ENCODE assay signal across 13 mouse cellular contexts in genomic region chr4:103324688-103325451, GRCm38 (mm10). TPM values are rescaled to one million over a fixed set of nuclear protein-coding genes. Genes with fewer than 3 reads are reported as not detected.
DNase-seq lines count a peak whose midpoint lies in the region; ATAC-seq lines count a peak whose summit lies in the region.
"Had no signal": no experiment of that assay in that cellular context is flagged by ENCODE, and none has a peak within 500 bp of the region (broad histone marks: within the 10 kb centered on the region; RNA-seq: fewer than 3 reads in every experiment).

No protein-coding gene starts in this region.

- DNase-seq in kidney, postnatal 36 days, result no peak
- peak; percentile 44 for DNase-seq in embryonic facial prominence, embryonic 14.5 days (ENCODE audit: low spot score)
- peak; percentile 49 for DNase-seq in neural tube, embryonic 11.5 days (ENCODE audit: low spot score)
- no peak for DNase-seq in spleen, postnatal 14 days (ENCODE audit: low spot score in 2 of 2)
- DNase-seq in heart, postnatal 14 days, result no peak
- no peak for DNase-seq in cerebellum, postnatal 4 days (ENCODE audit: low spot score in 2 of 2)
- DNase-seq: heart, postnatal 10 days; right cerebral cortex, postnatal 25 days; thymus, adult 18-20 months had no signal

- H3K9me3 ChIP-seq in kidney, embryonic 15.5 days (replicated peaks), result no peaks in the 10 kb centered on the region
- H3K9me3 ChIP-seq in embryonic facial prominence, embryonic 14.5 days (ENCODE audit: control insufficient read depth, low read length), result no peaks in the 10 kb centered on the region
- no peaks in the 10 kb centered on the region for H3K9me3 ChIP-seq in lung, embryonic 15.5 days
- no peaks in the 10 kb centered on the region for H3K9me3 ChIP-seq in neural tube, embryonic 11.5 days (ENCODE audit: control insufficient read depth, low read length)
- H3K9me3 ChIP-seq: limb, embryonic 15.5 days had no signal

- peaks cover 6% of the 10 kb centered on the region; the same call in 1 of the 2 replicates for H3K4me1 ChIP-seq in kidney, embryonic 15.5 days
- H3K4me1 ChIP-seq in embryonic facial prominence, embryonic 14.5 days (ENCODE audit: control insufficient read depth, insufficient read depth, low read length), result no peaks in the 10 kb centered on the region
- H3K4me1 ChIP-seq in lung, embryonic 15.5 days, result no peaks in the 10 kb centered on the region
- no peaks in the 10 kb centered on the region for H3K4me1 ChIP-seq in neural tube, embryonic 11.5 days (ENCODE audit: control insufficient read depth, insufficient read depth, low read length)
- H3K4me1 ChIP-seq: limb, embryonic 15.5 days had no signal

- H3K4me3 ChIP-seq in kidney, embryonic 15.5 days (replicated peaks), result no peak overlapping the region
- H3K4me3 ChIP-seq in embryonic facial prominence, embryonic 14.5 days (ENCODE audit: low read depth, low read length), result no peak overlapping the region
- H3K4me3 ChIP-seq in lung, embryonic 15.5 days, result no peak overlapping the region
- no peak overlapping the region for H3K4me3 ChIP-seq in neural tube, embryonic 11.5 days (ENCODE audit: low read depth, low read length)
- H3K4me3 ChIP-seq: limb, embryonic 15.5 days had no signal

- no peaks in the 10 kb centered on the region for H3K27me3 ChIP-seq in kidney, embryonic 15.5 days
- H3K27me3 ChIP-seq in embryonic facial prominence, embryonic 14.5 days (replicated peaks; ENCODE audit: control insufficient read depth, insufficient read depth, low read length), result no peaks in the 10 kb centered on the region
- H3K27me3 ChIP-seq in lung, embryonic 15.5 days, result no peaks in the 10 kb centered on the region
- no peaks in the 10 kb centered on the region for H3K27me3 ChIP-seq in neural tube, embryonic 11.5 days (ENCODE audit: control insufficient read depth, insufficient read depth, low read length)
- H3K27me3 ChIP-seq: limb, embryonic 15.5 days had no signal

- no peak overlapping the region for H3K27ac ChIP-seq in kidney, embryonic 15.5 days
- H3K27ac ChIP-seq in embryonic facial prominence, embryonic 14.5 days (replicated peaks; ENCODE audit: low read depth, low read length), result no peak overlapping the region
- peak overlapping the region; percentile 61; the same call in 1 of the 2 replicates for H3K27ac ChIP-seq in lung, embryonic 15.5 days
- no peak overlapping the region for H3K27ac ChIP-seq in neural tube, embryonic 11.5 days (ENCODE audit: low read depth, low read length)
- H3K27ac ChIP-seq: limb, embryonic 15.5 days had no signal

- WGBS in kidney, embryonic 15.5 days, result 37% methylated on average over 17 of the region's 17 CpGs
- 54% methylated on average over 17 of the region's 17 CpGs for WGBS in embryonic facial prominence, embryonic 14.5 days
- 29% methylated on average over 17 of the region's 17 CpGs for WGBS in lung, embryonic 15.5 days
- WGBS in neural tube, embryonic 11.5 days, result 32% methylated on average over 17 of the region's 17 CpGs

- H3K9ac ChIP-seq in kidney, embryonic 15.5 days, result no peak overlapping the region
- H3K9ac ChIP-seq in embryonic facial prominence, embryonic 14.5 days (ENCODE audit: low read depth, low read length), result no peak overlapping the region
- H3K9ac ChIP-seq in lung, embryonic 15.5 days, result no peak overlapping the region
- no peak overlapping the region for H3K9ac ChIP-seq in neural tube, embryonic 11.5 days (ENCODE audit: low read length)
- H3K9ac ChIP-seq: limb, embryonic 15.5 days had no signal

- intact Hi-C loops in heart, postnatal 14 days (cut with DNase I), result no loop called here

- peak; percentile 62; the same call in 1 of the 2 replicates for ATAC-seq in kidney, embryonic 15.5 days (replicated peaks; ENCODE audit: low FRiP score)
- ATAC-seq in embryonic facial prominence, embryonic 14.5 days (ENCODE audit: low read depth), result peak; percentile 62; the same call in 1 of the 2 replicates
- peak; percentile 90; the same call in 1 of the 2 replicates for ATAC-seq in lung, embryonic 15.5 days (ENCODE audit: borderline replicate concordance, extremely low read depth, low FRiP score, low TSS enrichment)
- ATAC-seq in neural tube, embryonic 11.5 days (ENCODE audit: insufficient read depth, low FRiP score, low TSS enrichment), result peak; percentile 86

- H3K4me2 ChIP-seq in kidney, embryonic 15.5 days, result peak overlapping the region; percentile 17
- H3K4me2 ChIP-seq in embryonic facial prominence, embryonic 14.5 days (ENCODE audit: low read depth, low read length), result peak overlapping the region; percentile 4; the same call in 1 of the 2 replicates
- H3K4me2 ChIP-seq in lung, embryonic 15.5 days, result peak overlapping the region; percentile 38; the same call in 1 of the 2 replicates
- H3K4me2 ChIP-seq in neural tube, embryonic 11.5 days (ENCODE audit: low read depth), result peak overlapping the region; percentile 1; the same call in 1 of the 2 replicates
- H3K4me2 ChIP-seq: limb, embryonic 15.5 days had no signal

- H3K36me3 ChIP-seq in kidney, embryonic 15.5 days, result peaks cover 14% of the 10 kb centered on the region; the same call in 1 of the 2 replicates
- H3K36me3 ChIP-seq in embryonic facial prominence, embryonic 14.5 days (ENCODE audit: control insufficient read depth, insufficient read depth, low read length), result no peaks in the 10 kb centered on the region
- H3K36me3 ChIP-seq in lung, embryonic 15.5 days, result no peaks in the 10 kb centered on the region
- no peaks in the 10 kb centered on the region for H3K36me3 ChIP-seq in neural tube, embryonic 11.5 days (ENCODE audit: control insufficient read depth, insufficient read depth, low read length)

RNA-seq across cellular contexts. Expression of gene Oma1, which starts 11.3 kb away (rescaled TPM):
- polyA plus RNA-seq in kidney, embryonic 15.5 days (2015; fragmentation: Nextera tagmentation; extraction: Ambion mirVana), result 21.0 and 25.1 TPM in 2 replicates
- 16.0 and 18.6 TPM in 2 replicates for polyA plus RNA-seq in embryonic facial prominence, embryonic 14.5 days (2014; fragmentation: Nextera tagmentation; extraction: Ambion mirVana)
- polyA plus RNA-seq in lung, embryonic 15.5 days (2015; fragmentation: Nextera tagmentation; extraction: Ambion mirVana), result 21.4 and 24.1 TPM in 2 replicates
- 13.3 and 13.7 TPM in 2 replicates for polyA plus RNA-seq in neural tube, embryonic 11.5 days (2014; fragmentation: Nextera tagmentation; extraction: Ambion mirVana)
- total RNA-seq in heart, postnatal 14 days (2021), result 10 to 100 TPM; 24.5 to 25.2 TPM

RNA-seq across cellular contexts. Expression of gene 4921539E11Rik, which starts 34.2 kb away (rescaled TPM):
- not detected in 2 replicates for polyA plus RNA-seq in kidney, embryonic 15.5 days (2015; fragmentation: Nextera tagmentation; extraction: Ambion mirVana)
- polyA plus RNA-seq in embryonic facial prominence, embryonic 14.5 days (2014; fragmentation: Nextera tagmentation; extraction: Ambion mirVana), result not detected in 2 replicates
- polyA plus RNA-seq in lung, embryonic 15.5 days (2015; fragmentation: Nextera tagmentation; extraction: Ambion mirVana), result not detected in 2 replicates
- polyA plus RNA-seq in neural tube, embryonic 11.5 days (2014; fragmentation: Nextera tagmentation; extraction: Ambion mirVana), result not detected in 2 replicates
- total RNA-seq in heart, postnatal 14 days (2021), result not detected
- total RNA-seq: heart, postnatal 10 days had no signal
- polyA plus RNA-seq: large intestine, adult 2 months; limb, embryonic 15.5 days had no signal

Comparison
In these comparisons a context has a peak if more than half of its experiments do, and no peak if none do; other contexts are left out.
1. DNase-seq: peak in embryonic facial prominence, embryonic 14.5 days (single experiment) and neural tube, embryonic 11.5 days (single experiment); none in kidney, postnatal 36 days (0 of 2), spleen, postnatal 14 days (0 of 2), heart, postnatal 14 days (0 of 2) and cerebellum, postnatal 4 days (0 of 2).
2. Peak in every context shown above with its lines, with median percentiles within 50 percentile points of each other: ATAC-seq and H3K4me2 ChIP-seq.